Mouse (Mus musculus) mouse embryonic stem cell (cell line): ENCODE measurements around the gene Rora.
"Not testable (repeated sequence)": the region's sequence is repeated elsewhere in the genome, so short reads cannot be mapped to it uniquely, and the experiment has no call there.

Source experiments
- in situ Hi-C, 2 experiments: fragments of 300-500 bp; cut with MboI; formaldehyde crosslinking; loops; 1 replicate in 1 of 2; 3 replicates in 1 of 2; pipeline ENCODE4 v1.14.3; 2019 to 2020; ENCODE audit warnings: low sequenced_read_pairs in 2 of 2, low pct_unique_long_range_greater_than_20kb in 1 of 2, mixed read lengths in 1 of 2; ENCODE audit not compliant: unreplicated experiment in 1 of 2

The Rora gene

GRCm38 (mm10) chr9:69071203-69071867 lies 417.7 kb downstream of the Rora start:
- in situ Hi-C loops, result no loop called here

- in situ Hi-C loops, result no loop called here
Measured at GRCm38 (mm10) chr9:69073271-69073670, 419.7 kb downstream of the Rora start.

GRCm38 (mm10) chr9:69084086-69084719 lies 430.6 kb downstream of the Rora start:
- in situ Hi-C loops, result no loop called here

GRCm38 (mm10) chr9:69084720-69085661 lies 431.4 kb downstream of the Rora start:
- in situ Hi-C loops, result no loop called here

- in situ Hi-C loops, result no loop called here
Measured at GRCm38 (mm10) chr9:69086844-69087243, 433.3 kb downstream of the Rora start.

GRCm38 (mm10) chr9:69087325-69087724 lies 433.7 kb downstream of the Rora start:
- in situ Hi-C loops, result no loop called here

GRCm38 (mm10) chr9:69090749-69091270 lies 437.2 kb downstream of the Rora start:
- in situ Hi-C loops, result no loop called here

GRCm38 (mm10) chr9:69092119-69093013 lies 438.8 kb downstream of the Rora start:
- in situ Hi-C loops, result no loop called here

GRCm38 (mm10) chr9:69100153-69100756 lies 446.7 kb downstream of the Rora start:
- in situ Hi-C loops, result not testable (repeated sequence)

- in situ Hi-C loops, result no loop called here
Measured at GRCm38 (mm10) chr9:69104321-69104720, 450.7 kb downstream of the Rora start.

- in situ Hi-C loops, result no loop called here
Measured at GRCm38 (mm10) chr9:69109618-69110300, 456.2 kb downstream of the Rora start.

- in situ Hi-C loops, result no loop called here
Measured at GRCm38 (mm10) chr9:69110301-69110674, 456.7 kb downstream of the Rora start.

GRCm38 (mm10) chr9:69110706-69111105 lies 457.1 kb downstream of the Rora start:
- in situ Hi-C loops, result no loop called here

GRCm38 (mm10) chr9:69111539-69111938 lies 458.0 kb downstream of the Rora start:
- in situ Hi-C loops, result no loop called here

GRCm38 (mm10) chr9:69114429-69114984 lies 460.9 kb downstream of the Rora start:
- in situ Hi-C loops, result no loop called here

- in situ Hi-C loops, result no loop called here
Measured at GRCm38 (mm10) chr9:69116740-69117139, 463.2 kb downstream of the Rora start.

GRCm38 (mm10) chr9:69121117-69121740 lies 467.6 kb downstream of the Rora start:
- in situ Hi-C loops, result no loop called here
